Mouse (Mus musculus): ENCODE results near the gene Aloxe3. TPM values are rescaled to one million over a fixed set of nuclear protein-coding genes. Genes with fewer than 3 reads are reported as not detected.
A peak's percentile ranks its signal among the peaks of the same experiment; 100 is the strongest.
"Not testable (repeated sequence)": the region's sequence is repeated elsewhere in the genome, so short reads cannot be mapped to it uniquely, and the experiment has no call there.

Aloxe3 gene
- 1 to 10 TPM in 1 of 2 experiments, under 1 TPM in 1; 0.63 to 1.1 TPM for total RNA-seq (2021)
- long read RNA-seq, experiment 1: 0 reads
- long read RNA-seq, experiment 2: 0 reads

GRCm38 (mm10) chr11:69125852-69125918, at the start of gene Aloxe3:
Aloxe3 (plus strand) TSS chr11:69125896.
- no peak for DNase-seq

DNA sequence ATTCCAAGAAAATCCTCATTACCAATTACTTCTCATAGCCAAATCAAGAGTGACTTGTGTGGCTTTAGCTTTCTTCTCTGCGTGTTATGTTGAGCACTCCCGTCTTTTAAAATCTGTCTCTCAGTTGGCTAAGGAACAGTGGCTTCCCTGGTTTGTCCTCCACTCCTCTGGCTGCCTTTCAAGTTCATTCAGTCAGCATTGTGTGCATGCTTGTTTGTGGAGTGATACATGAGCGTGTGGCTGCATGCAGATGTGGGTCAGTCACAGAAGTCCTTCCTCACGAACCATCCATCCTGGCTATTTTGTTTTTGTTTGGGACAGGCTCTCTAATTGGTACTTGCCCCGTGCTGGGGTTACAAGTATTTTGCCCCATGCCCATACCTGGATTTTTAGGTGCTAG, 49.1 kb upstream of the Aloxe3 start:
- DNase-seq: peak in 1 of 2 experiments; percentile 60

DNA sequence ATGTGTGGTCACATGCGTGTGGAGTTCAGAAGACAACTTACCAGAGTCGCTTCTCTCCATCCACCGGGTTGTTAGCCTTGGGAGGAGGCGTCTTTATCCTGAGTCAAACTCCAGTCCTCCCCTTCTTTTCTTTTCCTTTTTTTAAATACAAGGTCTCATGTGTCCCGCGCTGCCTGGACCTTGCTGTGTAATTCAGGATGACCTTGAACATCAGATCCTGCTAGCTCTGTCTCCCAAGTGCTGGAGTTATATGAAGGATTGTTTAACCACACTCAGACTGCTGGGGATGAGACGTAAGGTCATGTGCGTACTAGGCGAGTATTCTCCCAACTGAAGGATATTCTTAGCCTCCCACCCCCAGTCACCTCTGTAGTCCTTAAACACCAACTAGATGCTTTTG, 48.4 kb upstream of the Aloxe3 start:
- DNase-seq: no peak

DNA sequence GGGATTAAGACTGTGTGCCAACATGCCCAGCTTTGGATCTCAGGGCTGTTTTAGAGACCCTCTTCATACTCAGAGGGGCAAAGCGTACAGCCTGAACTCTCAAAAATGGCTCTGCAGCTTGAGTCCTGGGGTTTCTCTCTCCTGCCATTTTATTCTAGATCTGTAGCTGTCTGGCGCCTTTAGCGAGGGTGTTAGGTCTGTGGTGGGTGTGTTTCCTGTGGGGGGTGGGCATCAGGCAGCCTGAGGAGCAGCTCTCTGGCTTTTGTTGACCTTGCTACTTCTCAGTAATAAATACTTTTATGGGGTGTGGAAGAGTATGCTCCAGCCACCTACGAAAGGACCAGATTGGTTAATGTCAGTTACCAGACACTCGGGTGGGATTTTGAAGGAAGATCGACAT, 47.7 kb upstream of the Aloxe3 start:
- no peak for DNase-seq

GRCm38 (mm10) chr11:69078805-69079438, 46.8 kb upstream of the Aloxe3 start:
- no peak for DNase-seq

GRCm38 (mm10) chr11:69080102-69080854, 45.4 kb upstream of the Aloxe3 start:
- no peak for DNase-seq

DNA sequence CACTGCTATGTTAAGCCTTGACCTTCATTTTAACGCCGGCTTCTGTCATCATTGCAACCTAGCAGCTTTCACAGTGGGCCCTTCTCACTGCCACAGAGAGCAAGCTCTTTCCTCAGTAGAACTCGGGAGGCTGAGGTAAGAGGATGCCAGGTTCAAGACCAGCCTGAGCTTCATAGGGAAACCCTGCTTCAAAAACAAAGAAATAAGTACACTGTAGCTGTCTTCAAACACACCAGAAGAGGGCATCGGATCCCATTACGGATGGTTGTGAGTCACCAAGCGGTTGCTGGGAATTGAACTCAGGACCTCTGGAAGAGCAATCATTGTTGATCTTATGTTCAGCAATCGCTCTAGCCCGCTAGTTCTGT, 44.9 kb upstream of the Aloxe3 start:
- DNase-seq: no peak

GRCm38 (mm10) chr11:69081613-69082012, 44.1 kb upstream of the Aloxe3 start:
- DNase-seq: no peak

DNA sequence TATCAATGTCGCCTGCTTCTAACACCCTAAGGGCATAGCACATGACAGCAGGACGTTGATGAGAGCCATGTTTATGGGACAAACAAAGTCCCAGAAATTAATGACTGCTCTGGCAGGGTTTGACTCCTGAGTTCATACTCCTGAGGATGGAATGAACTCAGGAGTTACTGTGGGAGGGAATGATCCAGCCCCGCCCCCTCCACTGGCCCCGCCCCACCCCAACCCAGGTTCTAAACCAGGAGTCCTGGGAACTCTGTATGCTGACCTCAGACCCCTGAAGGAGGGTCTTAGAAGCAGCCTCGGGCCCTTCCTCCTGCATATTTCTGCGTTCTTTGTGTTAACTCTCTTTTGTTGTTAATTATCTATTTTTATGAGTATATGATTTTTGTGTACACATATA, 40.1 kb upstream of the Aloxe3 start:
- no peak for DNase-seq

- no peak for DNase-seq
Measured at GRCm38 (mm10) chr11:69086390-69086789, 39.3 kb upstream of the Aloxe3 start.

DNA sequence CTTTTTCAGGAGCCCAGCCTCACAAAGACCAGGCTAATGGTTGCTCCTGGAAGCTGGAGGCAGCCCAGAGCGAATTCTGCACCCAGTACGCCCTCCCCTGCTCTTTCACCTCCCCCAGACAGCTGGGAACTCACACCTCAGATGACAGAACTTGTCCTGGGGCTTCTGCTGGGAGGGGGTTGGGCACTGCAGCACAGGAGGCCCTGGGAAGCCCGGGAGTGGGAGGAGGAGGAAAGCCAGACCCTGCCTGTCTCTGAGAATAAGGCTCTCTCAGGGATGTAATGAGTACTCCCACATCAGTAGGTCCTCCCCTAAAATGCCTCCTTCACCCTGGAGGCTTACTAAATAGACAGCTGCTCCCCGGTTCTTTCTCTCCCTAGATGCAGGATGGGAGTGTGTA, 38.6 kb upstream of the Aloxe3 start:
- no peak for DNase-seq

GRCm38 (mm10) chr11:69087597-69087996, 38.1 kb upstream of the Aloxe3 start:
- no peak for DNase-seq

- DNase-seq: peak; percentile 92 to 97
Measured at GRCm38 (mm10) chr11:69088103-69088855, 37.4 kb upstream of the Aloxe3 start, which contains the start of gene Vamp2. Vamp2 (plus strand) TSS chr11:69088490.

GRCm38 (mm10) chr11:69088856-69089615, 36.7 kb upstream of the Aloxe3 start:
- DNase-seq: no peak

DNA sequence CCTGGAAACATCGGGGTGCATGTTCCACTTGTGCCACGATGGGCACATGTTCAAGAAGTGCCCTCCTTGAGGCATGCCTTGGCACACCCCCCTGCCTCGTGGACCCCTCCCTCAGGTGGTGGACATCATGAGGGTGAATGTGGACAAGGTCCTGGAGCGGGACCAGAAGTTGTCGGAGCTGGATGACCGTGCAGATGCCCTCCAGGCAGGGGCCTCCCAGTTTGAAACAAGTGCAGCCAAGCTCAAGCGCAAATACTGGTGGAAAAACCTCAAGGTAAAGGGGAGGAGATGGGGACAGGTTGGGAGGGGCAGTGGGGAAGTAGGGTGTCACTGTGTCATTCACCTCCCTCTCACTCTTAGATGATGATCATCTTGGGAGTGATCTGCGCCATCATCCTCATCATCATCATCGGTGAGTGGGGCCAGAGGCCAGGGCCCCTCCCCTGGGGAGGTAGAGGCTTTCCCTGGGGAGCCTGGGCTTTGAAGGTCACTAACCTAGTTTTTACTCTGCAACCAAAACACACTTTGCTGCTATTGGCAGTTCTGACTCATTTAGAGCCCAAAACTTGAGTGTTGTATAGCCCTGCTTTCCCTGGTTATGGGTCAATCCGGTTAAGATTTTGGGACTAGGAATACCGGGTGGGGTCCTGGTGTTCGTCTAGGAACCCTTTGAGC, 35.9 kb upstream of the Aloxe3 start:
- DNase-seq: peak; percentile 54 to 55

DNA sequence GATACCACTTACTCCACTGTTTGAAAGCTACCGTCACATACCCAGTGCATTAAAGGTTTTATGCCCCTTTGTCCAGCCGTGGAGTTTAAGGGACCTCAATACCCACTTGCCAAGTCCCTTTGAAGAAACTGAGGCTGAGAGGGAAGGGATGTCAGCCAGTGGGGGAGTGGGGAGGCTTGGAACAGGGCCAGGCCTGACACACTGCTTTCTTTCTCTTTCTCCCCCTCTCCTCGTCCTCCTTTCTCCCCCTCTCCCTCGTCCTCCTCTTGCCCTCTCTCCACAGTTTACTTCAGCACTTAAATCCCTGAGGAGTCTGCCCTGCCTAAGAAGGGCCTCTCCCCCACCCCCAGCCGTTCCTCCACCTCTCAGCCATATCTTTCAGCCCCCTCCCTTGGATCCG, 35.3 kb upstream of the Aloxe3 start:
- no peak for DNase-seq

GRCm38 (mm10) chr11:69091566-69092385, 33.9 kb upstream of the Aloxe3 start:
- DNase-seq: no peak

DNA sequence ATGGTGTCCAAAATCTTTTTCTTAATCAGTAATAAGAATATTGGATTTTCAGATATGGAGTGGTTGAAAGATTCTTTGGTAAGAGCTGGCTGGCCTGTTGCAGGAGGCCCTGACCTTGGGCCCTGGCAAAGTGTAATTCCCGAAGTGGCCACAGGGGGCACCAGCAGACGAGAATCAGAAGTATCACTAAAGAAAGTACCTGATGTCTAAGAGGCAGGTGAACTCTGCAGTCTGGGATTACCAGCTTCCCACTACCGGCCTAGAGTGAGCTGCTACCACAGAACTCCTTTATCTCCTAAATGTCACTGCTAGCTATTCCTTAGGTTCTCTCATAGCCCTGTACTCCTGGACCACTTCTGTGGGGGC, 33.3 kb upstream of the Aloxe3 start:
- peak; percentile 91 to 92 for DNase-seq

DNA sequence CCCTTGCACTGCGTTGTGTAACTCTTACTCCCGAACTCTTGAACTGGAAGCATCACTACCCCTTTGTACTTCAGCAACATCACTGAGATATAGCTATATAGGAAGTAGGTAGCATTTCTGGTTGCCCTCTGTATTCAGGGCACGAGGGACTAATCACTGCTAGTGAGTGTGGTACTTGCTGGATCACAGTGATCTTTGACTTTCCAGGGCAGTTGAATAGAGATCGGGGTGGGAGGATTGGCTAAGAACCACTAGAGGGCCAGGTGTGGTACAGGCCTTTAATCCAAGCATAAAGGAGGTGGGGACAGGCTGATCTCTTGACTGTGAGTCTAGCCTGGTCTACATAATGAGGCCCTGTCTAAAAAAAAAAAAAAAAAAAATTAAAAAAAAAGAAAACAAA, 32.8 kb upstream of the Aloxe3 start:
- no peak for DNase-seq

DNA sequence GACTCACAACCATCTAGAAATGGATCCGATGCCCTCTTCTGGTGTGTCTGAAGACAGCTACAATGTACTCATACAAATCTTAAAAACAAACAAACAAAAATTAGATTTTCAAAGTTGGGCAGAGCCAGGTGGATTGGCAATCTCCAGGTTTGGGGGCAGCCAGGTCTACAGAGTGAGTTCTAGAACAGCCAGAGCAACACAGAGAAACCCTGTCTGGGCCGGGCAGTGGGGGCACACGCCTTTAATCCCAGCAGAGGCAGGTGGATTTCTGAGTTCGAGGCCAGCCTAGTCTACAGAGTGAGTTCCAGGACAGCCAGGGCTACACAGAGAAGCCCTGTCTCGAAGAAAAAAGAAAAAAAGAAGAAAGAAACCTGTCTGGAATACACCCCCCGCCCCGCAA, 31.8 kb upstream of the Aloxe3 start:
- not testable (repeated sequence) for DNase-seq

DNA sequence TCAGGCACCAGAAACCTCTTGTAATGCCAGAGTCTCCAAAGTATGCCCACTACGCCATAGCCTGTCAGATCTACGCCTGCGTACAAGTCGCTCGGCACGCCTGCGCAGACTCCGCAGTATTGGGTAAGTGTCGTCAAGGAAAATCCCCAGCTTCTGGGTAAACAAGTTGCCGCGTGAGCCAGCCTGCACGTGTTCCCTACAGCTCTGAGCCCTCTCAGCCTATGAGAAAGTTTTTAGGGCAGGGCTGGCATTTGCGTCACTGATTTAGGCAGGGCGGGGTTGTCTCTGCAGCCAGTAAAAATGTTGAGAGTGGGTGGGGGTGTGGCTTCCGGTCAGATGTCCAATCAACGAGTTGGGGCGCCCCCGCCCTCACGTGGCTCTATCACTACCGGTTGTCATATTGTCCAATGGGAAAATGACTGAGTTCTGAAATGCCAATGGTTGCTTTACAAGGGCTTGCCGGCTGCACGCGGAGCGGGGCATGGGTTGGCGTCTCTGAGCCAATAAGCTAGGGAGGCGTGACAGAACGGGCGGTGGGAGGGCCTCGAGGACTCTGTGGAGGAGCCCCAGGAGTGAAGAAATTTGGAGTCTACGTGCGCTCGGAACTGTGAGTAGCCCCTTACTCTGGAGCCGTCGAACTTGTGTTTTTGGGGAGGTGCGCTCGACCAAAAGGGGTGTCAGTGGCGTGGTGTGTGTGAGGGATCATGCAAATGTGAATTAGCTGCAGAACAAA, 30.8 kb upstream of the Aloxe3 start, which contains the start of gene Per1:
TSS of gene Per1 (plus strand) at position 521 of the 733 bp plus-strand sequence.
- peak; percentile 98 for DNase-seq
